Mouse (Mus musculus): ENCODE data around the gene Brms1. TPM values are rescaled to one million over a fixed set of nuclear protein-coding genes. Genes with fewer than 3 reads are reported as not detected.
"Not testable (repeated sequence)": the region's sequence is repeated elsewhere in the genome, so short reads cannot be mapped to it uniquely, and the experiment has no call there.

Gene Brms1
- 23.0 and 31.9 TPM in 2 replicates for polyA plus RNA-seq (2015; fragmentation: Nextera tagmentation; extraction: Ambion mirVana)

- Histone ChIP-seq H3K4me1 (replicated peaks) (peaks cover 36% of the 10 kb centered on the region), H3K36me3 (no peaks in the 10 kb centered on the region; the same call in 1 of the 2 replicates), H3K9ac (peak within 1 kb of the TSS; percentile 86), H3K27me3 (no peaks in the 10 kb centered on the region), H3K4me3 (peak within 1 kb of the TSS; percentile 84), H3K4me2 (peak within 1 kb of the TSS; percentile 98), H3K9me3 (replicated peaks) (no peaks in the 10 kb centered on the region), H3K27ac (peak within 1 kb of the TSS; percentile 76)
- peak; percentile 52 for ATAC-seq (replicated peaks; ENCODE audit: insufficient number of reproducible peaks, insufficient read depth, low FRiP score, low read depth)
- 4% methylated on average over 40 of the region's 40 CpGs for WGBS
Observed at GRCm38 (mm10) chr19:5040862-5041523, at the start of gene Brms1. Gene Brms1 (plus strand): TSS chr19:5041354.

GRCm38 (mm10) chr19:4992371-4992770, 48.8 kb upstream of the Brms1 start:
- no peak for ATAC-seq (replicated peaks; ENCODE audit: insufficient number of reproducible peaks, insufficient read depth, low FRiP score, low read depth)
- 8% methylated on average over 8 of the region's 8 CpGs for WGBS

GRCm38 (mm10) chr19:4992904-4993303, 48.2 kb upstream of the Brms1 start:
- no peaks in the 10 kb centered on the region for H3K36me3 ChIP-seq
- WGBS: under 1% methylated on average over 9 of the region's 9 CpGs
- no peak overlapping the region for H3K9ac ChIP-seq
- peak overlapping the region; percentile 51 for H3K27ac ChIP-seq
- peaks cover 23% of the 10 kb centered on the region for H3K27me3 ChIP-seq
- peak; percentile 94 for ATAC-seq (replicated peaks; ENCODE audit: insufficient number of reproducible peaks, insufficient read depth, low FRiP score, low read depth)
- no peak overlapping the region for H3K4me3 ChIP-seq
- H3K4me1 ChIP-seq (replicated peaks): peaks cover 36% of the 10 kb centered on the region
- no peaks in the 10 kb centered on the region for H3K9me3 ChIP-seq (replicated peaks)
- H3K4me2 ChIP-seq: 0 out of 2 replicates have a peak overlapping the region, but pooled peaks have one; percentile 23

More at GRCm38 (mm10) chr19:4992371-4992770, 48.8 kb upstream of the Brms1 start:
- Histone ChIP-seq H3K36me3 (no peaks in the 10 kb centered on the region), H3K4me1 (replicated peaks) (peaks cover 36% of the 10 kb centered on the region), H3K27me3 (peaks cover 23% of the 10 kb centered on the region), H3K27ac (peak overlapping the region; percentile 51), H3K4me3 (no peak overlapping the region), H3K9ac (no peak overlapping the region), H3K4me2 (0 out of 2 replicates have a peak overlapping the region, but pooled peaks have one; percentile 23), H3K9me3 (replicated peaks) (no peaks in the 10 kb centered on the region)

GRCm38 (mm10) chr19:4994043-4994442, 47.1 kb upstream of the Brms1 start:
- 59% methylated on average over 5 of the region's 5 CpGs for WGBS
- H3K9me3 ChIP-seq (replicated peaks): no peaks in the 10 kb centered on the region
- no peak overlapping the region for H3K4me2 ChIP-seq
- no peak for ATAC-seq (replicated peaks; ENCODE audit: insufficient number of reproducible peaks, insufficient read depth, low FRiP score, low read depth)
- H3K36me3 ChIP-seq: no peaks in the 10 kb centered on the region
- peaks cover 36% of the 10 kb centered on the region for H3K4me1 ChIP-seq (replicated peaks)
- H3K4me3 ChIP-seq: no peak overlapping the region
- no peak overlapping the region for H3K9ac ChIP-seq
- H3K27ac ChIP-seq: no peak overlapping the region
- peaks cover 23% of the 10 kb centered on the region for H3K27me3 ChIP-seq

GRCm38 (mm10) chr19:4999445-5000140, 41.6 kb upstream of the Brms1 start:
- ATAC-seq (replicated peaks; ENCODE audit: insufficient number of reproducible peaks, insufficient read depth, low FRiP score, low read depth): no peak
- no peaks in the 10 kb centered on the region for H3K27me3 ChIP-seq
- H3K36me3 ChIP-seq: no peaks in the 10 kb centered on the region
- H3K4me1 ChIP-seq (replicated peaks): peaks cover 10% of the 10 kb centered on the region
- H3K27ac ChIP-seq: no peak overlapping the region
- no peak overlapping the region for H3K4me2 ChIP-seq
- WGBS: 49% methylated on average over 6 of the region's 6 CpGs
- no peak overlapping the region for H3K9ac ChIP-seq
- no peaks in the 10 kb centered on the region for H3K9me3 ChIP-seq (replicated peaks)
- H3K4me3 ChIP-seq: no peak overlapping the region

GRCm38 (mm10) chr19:5001666-5002406, 39.3 kb upstream of the Brms1 start:
- Histone ChIP-seq H3K9ac (peak overlapping the region; percentile 39), H3K27ac (peak overlapping the region; percentile 50), H3K36me3 (no peaks in the 10 kb centered on the region), H3K4me1 (replicated peaks) (peaks cover 10% of the 10 kb centered on the region), H3K9me3 (replicated peaks) (no peaks in the 10 kb centered on the region), H3K4me2 (peak overlapping the region; percentile 68), H3K27me3 (no peaks in the 10 kb centered on the region), H3K4me3 (peak overlapping the region; percentile 37)
- peak; percentile 84 for ATAC-seq (replicated peaks; ENCODE audit: insufficient number of reproducible peaks, insufficient read depth, low FRiP score, low read depth)
- WGBS: 1% methylated on average over 39 of the region's 39 CpGs

GRCm38 (mm10) chr19:5003644-5004043, 37.5 kb upstream of the Brms1 start:
- not testable (repeated sequence) for H3K4me1 ChIP-seq (replicated peaks); H3K27me3 ChIP-seq; H3K4me3 ChIP-seq; H3K9me3 ChIP-seq (replicated peaks); ATAC-seq (replicated peaks; ENCODE audit: insufficient number of reproducible peaks, insufficient read depth, low FRiP score, low read depth); H3K36me3 ChIP-seq; H3K27ac ChIP-seq; H3K9ac ChIP-seq; H3K4me2 ChIP-seq
- 46% methylated on average over 2 of the region's 2 CpGs for WGBS

- H3K4me2 ChIP-seq: no peak overlapping the region
- H3K27me3 ChIP-seq: no peaks in the 10 kb centered on the region
- 58% methylated on average over 4 of the region's 4 CpGs for WGBS
- H3K9ac ChIP-seq: no peak overlapping the region
- ATAC-seq (replicated peaks; ENCODE audit: insufficient number of reproducible peaks, insufficient read depth, low FRiP score, low read depth): no peak
- H3K4me3 ChIP-seq: no peak overlapping the region
- H3K4me1 ChIP-seq (replicated peaks): peaks cover 10% of the 10 kb centered on the region
- no peaks in the 10 kb centered on the region for H3K9me3 ChIP-seq (replicated peaks)
- H3K36me3 ChIP-seq: no peaks in the 10 kb centered on the region
- no peak overlapping the region for H3K27ac ChIP-seq
Observed at GRCm38 (mm10) chr19:5004925-5005324, 36.2 kb upstream of the Brms1 start.

GRCm38 (mm10) chr19:5013138-5013537, 28.0 kb upstream of the Brms1 start:
- no peaks in the 10 kb centered on the region for H3K9me3 ChIP-seq (replicated peaks)
- no peak overlapping the region for H3K27ac ChIP-seq
- H3K4me2 ChIP-seq: no peak overlapping the region
- 35% methylated on average over 8 of the region's 8 CpGs for WGBS
- peaks cover 19% of the 10 kb centered on the region for H3K4me1 ChIP-seq (replicated peaks)
- no peaks in the 10 kb centered on the region for H3K36me3 ChIP-seq
- no peaks in the 10 kb centered on the region for H3K27me3 ChIP-seq
- no peak for ATAC-seq (replicated peaks; ENCODE audit: insufficient number of reproducible peaks, insufficient read depth, low FRiP score, low read depth)
- no peak overlapping the region for H3K9ac ChIP-seq
- no peak overlapping the region for H3K4me3 ChIP-seq

- 21% methylated on average over 8 of the region's 8 CpGs for WGBS
- Histone ChIP-seq H3K36me3 (no peaks in the 10 kb centered on the region), H3K9me3 (replicated peaks) (no peaks in the 10 kb centered on the region), H3K27me3 (no peaks in the 10 kb centered on the region), H3K9ac (no peak overlapping the region), H3K4me3 (no peak overlapping the region), H3K4me2 (no peak overlapping the region), H3K27ac (peak overlapping the region; percentile 94), H3K4me1 (replicated peaks) (peaks cover 20% of the 10 kb centered on the region)
- ATAC-seq (replicated peaks; ENCODE audit: insufficient number of reproducible peaks, insufficient read depth, low FRiP score, low read depth): no peak
Observed at GRCm38 (mm10) chr19:5014961-5015398, 26.2 kb upstream of the Brms1 start.

GRCm38 (mm10) chr19:5016221-5016742, 24.9 kb upstream of the Brms1 start:
- Histone ChIP-seq H3K27me3 (no peaks in the 10 kb centered on the region), H3K9me3 (replicated peaks) (no peaks in the 10 kb centered on the region), H3K4me2 (peak overlapping the region; percentile 45), H3K9ac (0 out of 2 replicates have a peak overlapping the region, but pooled peaks have one; percentile 22), H3K27ac (peak overlapping the region; percentile 94), H3K36me3 (no peaks in the 10 kb centered on the region), H3K4me1 (replicated peaks) (peaks cover 20% of the 10 kb centered on the region), H3K4me3 (no peak overlapping the region)
- WGBS: 16% methylated on average over 10 of the region's 10 CpGs
- ATAC-seq (replicated peaks; ENCODE audit: insufficient number of reproducible peaks, insufficient read depth, low FRiP score, low read depth): peak; percentile 84
